Mouse (Mus musculus): ENCODE measurements around the gene Gabrb3. TPM values are rescaled to one million over a fixed set of nuclear protein-coding genes. Genes with fewer than 3 reads are reported as not detected.

Gene Gabrb3
- total RNA-seq, 2 experiments from 2014 or later: 276 to 305 TPM

DNA sequence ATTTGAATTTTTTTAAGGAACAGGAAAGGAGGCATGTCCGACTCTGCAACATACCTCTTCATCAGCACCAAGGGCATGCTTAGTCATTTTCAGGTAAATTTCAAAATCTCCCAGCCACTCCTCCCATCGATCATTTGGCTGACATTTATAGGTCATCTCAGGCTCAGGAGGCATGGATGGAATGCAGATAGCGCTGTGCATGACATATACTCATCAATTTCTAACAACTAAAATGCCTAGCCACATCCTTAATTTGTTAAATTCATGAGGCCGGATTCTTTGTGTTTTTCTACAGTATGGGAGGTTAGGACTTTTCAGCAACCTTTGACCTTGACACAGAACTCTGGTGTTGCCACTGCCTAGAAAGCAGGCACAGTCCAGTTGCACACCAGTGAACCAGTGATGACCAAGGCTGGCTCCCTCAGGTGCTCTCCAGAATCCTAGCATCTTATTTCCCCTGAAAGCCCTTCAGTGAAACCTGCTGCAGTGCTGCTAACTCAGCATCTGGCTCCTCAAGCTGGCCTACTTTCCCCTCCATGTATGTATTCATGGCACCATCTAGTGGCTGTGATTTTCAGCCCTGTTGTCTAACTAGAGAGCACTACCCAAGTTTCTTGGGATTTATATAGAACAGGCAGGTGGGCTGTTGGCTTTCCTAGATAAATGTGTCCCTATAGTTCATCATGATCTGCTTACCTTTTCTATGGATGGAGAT, 54.5 kb downstream of the Gabrb3 start:
- peak; percentile 89 for TF ChIP-seq CTCF (conservative IDR thresholded peaks at IDR 0.05)
- Histone ChIP-seq H3K27ac (peak overlapping the region; percentile 61), H3K4me3 (no peak overlapping the region)
- peak; percentile 75 to 79 for DNase-seq (ENCODE audit: low spot score in 2 of 2)

DNA sequence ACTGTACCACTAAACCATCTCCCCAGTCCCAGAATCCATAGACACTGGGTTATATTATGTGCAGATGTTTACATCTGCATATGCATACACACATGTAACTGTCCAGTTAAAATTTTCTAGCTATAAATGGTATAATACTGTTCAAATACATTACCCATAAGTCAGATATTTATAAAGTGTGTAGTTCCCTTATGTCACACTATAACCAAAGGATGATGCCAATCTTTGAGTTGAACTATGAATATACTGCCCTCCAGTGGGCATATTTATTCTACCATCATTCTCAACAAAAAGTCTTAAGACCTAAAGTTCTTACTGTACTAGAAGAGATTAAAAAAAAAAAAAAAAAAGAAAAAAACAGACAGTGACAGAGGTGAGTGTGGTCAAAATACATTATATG, 63.4 kb downstream of the Gabrb3 start:
- H3K27ac ChIP-seq: no peak overlapping the region
- H3K4me3 ChIP-seq: no peak overlapping the region
- DNase-seq (ENCODE audit: low spot score in 2 of 2): no peak
- TF ChIP-seq CTCF (conservative IDR thresholded peaks at IDR 0.05): peak; percentile 74

DNA sequence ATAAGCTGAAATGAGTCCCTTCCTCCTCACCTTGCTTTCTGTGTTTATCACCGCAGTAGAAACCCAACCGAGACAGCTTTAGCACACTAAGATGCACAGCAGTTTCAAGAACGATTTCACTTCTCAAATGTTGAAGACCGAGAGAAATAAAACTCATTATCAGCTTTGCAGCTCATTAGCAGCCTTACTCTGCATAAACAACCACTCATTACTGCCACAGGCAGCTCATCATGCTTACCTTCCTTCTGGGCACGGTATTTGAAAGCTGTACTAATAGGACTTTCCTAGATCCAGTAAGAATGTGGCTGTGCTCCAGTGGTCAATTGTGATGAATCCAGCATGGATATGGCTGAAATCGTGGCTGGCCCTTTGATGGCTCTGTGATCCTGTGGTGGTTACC, 67.4 kb downstream of the Gabrb3 start:
- DNase-seq (ENCODE audit: low spot score in 2 of 2): no peak

DNA sequence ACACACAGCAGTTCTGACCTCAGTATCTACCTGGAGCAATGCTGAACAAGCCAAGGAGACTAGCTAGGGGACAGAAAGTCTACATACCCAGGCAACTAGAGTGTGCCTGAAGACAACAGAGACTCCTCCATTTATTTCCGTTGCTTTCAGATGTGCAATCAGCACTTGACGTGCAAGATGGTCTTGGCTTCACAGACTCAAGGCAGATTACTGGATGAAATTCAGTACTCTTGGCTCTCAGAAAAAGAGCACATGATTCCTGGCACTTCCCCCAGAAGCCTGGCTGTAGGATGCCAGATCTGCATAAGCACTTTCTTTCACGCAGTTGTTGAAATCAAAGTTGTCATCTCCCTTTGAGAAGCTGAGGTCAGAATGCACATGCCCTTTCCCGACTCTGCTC, 72.3 kb downstream of the Gabrb3 start:
- DNase-seq (ENCODE audit: low spot score in 2 of 2): peak; percentile 42 to 62
- Histone ChIP-seq H3K27ac (peak overlapping the region; percentile 58), H3K4me3 (no peak overlapping the region)
- no peak for TF ChIP-seq CTCF (conservative IDR thresholded peaks at IDR 0.05)

More for the DNA sequence above, 67.4 kb downstream of the Gabrb3 start:
- no peak for TF ChIP-seq CTCF (conservative IDR thresholded peaks at IDR 0.05)
- Histone ChIP-seq H3K4me3 (no peak overlapping the region), H3K27ac (0 out of 2 replicates have a peak overlapping the region, but pooled peaks have one; percentile 51)

DNA sequence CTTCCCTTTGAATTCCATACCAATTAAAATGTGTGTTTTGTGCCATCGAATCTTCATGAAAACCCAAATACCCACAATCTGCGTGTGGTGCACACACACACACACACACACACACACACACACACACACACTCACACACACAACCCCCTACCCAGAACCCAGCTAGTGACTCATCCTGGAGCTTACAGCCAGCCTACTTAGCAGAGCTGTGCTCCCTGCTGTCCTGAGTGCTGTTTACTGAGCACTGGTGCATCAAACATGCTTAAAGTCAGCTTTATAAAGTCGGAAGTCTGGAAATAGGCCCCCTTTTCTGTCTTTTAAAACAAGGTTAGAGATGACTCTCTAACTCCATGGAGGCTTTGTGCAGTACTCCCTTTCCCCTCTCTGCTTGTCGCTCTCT, 83.3 kb downstream of the Gabrb3 start:
- Histone ChIP-seq H3K27ac (peak overlapping the region; percentile 83), H3K4me3 (no peak overlapping the region)
- DNase-seq (ENCODE audit: low spot score in 2 of 2): no peak
- TF ChIP-seq CTCF (conservative IDR thresholded peaks at IDR 0.05): no peak

DNA sequence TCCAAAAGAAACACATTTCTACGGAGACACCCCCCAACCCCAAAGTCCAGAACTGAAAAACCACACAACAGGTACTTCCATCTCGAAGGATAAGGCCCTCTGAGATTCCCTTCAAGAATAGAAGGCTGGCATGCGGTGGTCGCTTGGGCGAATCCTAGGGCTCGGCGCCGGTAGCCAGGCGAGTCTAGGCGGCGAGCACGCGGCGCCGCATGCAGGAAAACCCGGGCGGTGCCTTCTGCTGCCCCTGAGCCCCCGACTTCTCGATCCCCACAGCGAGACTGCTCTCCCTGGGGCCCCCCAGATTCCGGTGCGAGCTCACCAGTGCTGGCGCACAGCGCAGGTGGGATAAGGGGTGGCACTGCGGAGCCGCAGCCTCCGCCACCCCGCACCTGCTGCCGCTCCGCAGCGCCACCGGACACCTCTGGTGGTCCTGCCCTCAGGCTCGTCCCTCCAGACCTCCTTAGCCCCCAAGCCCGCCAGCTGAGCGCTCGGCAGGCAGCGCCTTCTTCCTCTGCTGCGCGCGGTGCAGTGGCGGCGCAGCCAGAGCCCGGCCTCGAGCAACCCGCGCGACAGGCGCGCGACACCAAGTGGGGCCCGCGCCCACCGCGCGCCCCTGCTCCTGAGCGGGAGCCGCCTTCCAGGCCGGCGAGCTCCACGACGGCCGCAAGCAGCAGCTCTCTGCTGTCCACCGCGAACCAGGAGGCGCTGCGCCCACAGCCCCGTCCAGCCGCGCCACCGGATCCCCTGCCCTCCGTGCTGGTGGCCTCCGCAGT, 89.6 kb downstream of the Gabrb3 start:
- DNase-seq (ENCODE audit: low spot score in 2 of 2): peak in 1 of 2 experiments; percentile 30
- peak overlapping the region; percentile 97 for H3K27ac ChIP-seq
- no peak for TF ChIP-seq CTCF (conservative IDR thresholded peaks at IDR 0.05)

DNA sequence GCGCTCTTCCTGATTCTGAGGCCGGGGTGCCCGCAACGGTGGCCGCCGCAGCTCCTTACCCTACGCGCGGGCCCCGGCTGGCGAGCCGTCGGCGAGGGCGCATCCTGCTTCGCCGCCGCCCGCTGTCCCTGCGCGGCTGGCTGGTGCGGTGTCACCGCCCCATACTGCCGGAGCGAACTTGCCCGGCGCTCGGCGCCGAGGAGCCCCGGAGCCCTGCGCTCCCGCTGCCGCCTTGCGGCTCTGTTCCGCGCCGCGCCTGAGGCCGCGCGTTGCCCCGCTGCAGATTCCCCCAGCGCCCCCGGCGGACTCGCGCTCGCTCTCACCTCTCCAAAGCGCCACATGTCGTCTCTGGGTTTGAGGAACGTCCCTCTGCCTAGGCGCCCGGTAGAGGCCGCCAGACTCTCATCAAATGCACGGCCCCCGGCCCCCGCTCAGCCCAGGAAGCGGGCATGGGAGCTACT, 90.2 kb downstream of the Gabrb3 start, which contains the start of gene Gabra5:
Gene Gabra5 (minus strand): TSS at position 379 of the 461 bp plus-strand sequence.
- DNase-seq (ENCODE audit: low spot score in 2 of 2): peak; percentile 77 to 79
- TF ChIP-seq CTCF (conservative IDR thresholded peaks at IDR 0.05): peak; percentile 76
- Histone ChIP-seq H3K27ac (peak within 1 kb of the TSS; percentile 97), H3K4me3 (peak within 1 kb of the TSS; percentile 74)

More for the DNA sequence above, 89.6 kb downstream of the Gabrb3 start:
- H3K4me3 ChIP-seq: peak overlapping the region; percentile 74

DNA sequence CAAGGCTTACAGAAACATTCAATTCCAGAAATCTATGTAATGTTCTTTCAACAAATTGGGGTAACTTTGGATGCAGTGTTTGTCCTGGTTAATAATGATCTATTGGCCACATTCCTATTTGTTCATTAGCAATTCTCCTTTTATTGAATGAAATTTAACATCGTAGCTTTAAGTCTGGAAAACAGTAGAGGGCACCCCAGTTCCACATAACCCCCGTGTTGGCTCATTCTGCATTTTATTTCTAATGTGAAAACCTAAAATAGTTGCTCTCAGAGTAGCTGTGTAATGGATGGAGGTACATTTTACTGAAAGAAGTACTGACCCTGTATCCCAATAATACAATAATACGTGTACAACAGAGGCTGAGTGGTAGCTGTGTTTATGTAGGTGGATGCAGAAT, 93.5 kb downstream of the Gabrb3 start:
- DNase-seq (ENCODE audit: low spot score in 2 of 2): peak; percentile 67 to 77
- no peak overlapping the region for H3K4me3 ChIP-seq
- peak; percentile 83 for TF ChIP-seq CTCF (conservative IDR thresholded peaks at IDR 0.05)

DNA sequence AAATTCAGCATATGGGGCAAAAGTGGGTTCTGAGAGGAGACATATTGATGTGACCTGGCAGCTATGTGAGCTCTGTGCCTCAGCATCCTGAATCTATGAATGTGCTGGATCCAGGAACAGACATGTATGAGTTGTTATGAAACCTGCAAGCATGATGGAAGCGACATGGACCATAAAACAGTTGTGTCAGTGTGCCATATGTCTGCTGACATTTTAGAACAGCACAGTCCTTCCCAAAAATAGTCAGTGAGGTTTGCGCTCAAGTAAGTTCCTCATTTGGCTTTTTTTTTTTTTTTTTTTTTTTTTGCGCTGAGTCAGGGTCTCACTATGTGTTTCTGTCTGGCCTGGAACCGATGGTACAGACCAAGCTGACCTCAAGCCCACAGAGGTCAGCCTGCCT, 110.0 kb downstream of the Gabrb3 start:
- H3K27ac ChIP-seq: peak overlapping the region; percentile 51; the same call in 1 of the 2 replicates
- DNase-seq (ENCODE audit: low spot score in 2 of 2): peak in 1 of 2 experiments; percentile 23
- no peak overlapping the region for H3K4me3 ChIP-seq
- TF ChIP-seq CTCF (conservative IDR thresholded peaks at IDR 0.05): no peak

More for the DNA sequence above, 93.5 kb downstream of the Gabrb3 start:
- peak overlapping the region; percentile 56; the same call in 1 of the 2 replicates for H3K27ac ChIP-seq

DNA sequence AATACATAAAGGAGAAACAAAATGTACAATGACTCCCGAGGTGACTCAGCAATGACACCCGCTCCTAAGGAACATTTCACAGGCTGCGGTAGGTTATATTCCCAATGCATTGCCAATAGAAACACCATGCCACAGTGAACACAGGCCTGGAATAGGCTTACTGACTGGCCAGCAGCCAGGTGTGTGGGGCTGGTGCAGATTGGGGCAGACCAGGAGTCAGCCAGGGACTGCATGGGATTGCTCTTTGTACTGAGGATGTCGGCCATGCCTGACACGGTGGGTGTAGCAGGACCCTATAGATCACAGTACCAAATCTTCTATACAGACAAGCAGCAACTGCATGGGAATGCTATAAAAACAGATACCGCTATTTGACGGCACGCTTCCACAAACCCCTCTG, 110.5 kb downstream of the Gabrb3 start:
- peak in 1 of 2 experiments; percentile 11 for DNase-seq (ENCODE audit: low spot score in 2 of 2)
- H3K27ac ChIP-seq: peak overlapping the region; percentile 51
- no peak for TF ChIP-seq CTCF (conservative IDR thresholded peaks at IDR 0.05)
- H3K4me3 ChIP-seq: no peak overlapping the region

DNA sequence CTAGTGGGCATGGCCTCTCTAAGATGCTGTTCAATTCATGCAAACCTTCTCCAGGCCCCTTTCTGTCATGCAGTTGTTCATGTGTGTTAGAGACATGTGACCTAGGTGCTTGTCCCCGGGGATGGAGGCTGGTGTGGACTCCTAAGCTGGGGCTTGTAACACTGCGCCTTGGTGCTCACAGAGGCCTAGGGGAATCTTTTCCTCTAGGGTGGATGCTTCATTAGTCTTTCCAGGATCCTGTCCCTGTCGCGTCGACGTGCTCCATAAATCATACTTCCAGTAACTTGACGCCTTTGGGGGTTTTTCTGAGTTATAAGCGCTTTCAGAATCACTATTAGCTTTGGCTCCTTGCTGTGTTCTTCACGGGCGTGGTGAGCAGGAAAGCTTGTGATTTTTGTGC, 113.2 kb downstream of the Gabrb3 start:
- H3K4me3 ChIP-seq: no peak overlapping the region
- H3K27ac ChIP-seq: no peak overlapping the region
- no peak for DNase-seq (ENCODE audit: low spot score in 2 of 2)
- no peak for TF ChIP-seq CTCF (conservative IDR thresholded peaks at IDR 0.05)

DNA sequence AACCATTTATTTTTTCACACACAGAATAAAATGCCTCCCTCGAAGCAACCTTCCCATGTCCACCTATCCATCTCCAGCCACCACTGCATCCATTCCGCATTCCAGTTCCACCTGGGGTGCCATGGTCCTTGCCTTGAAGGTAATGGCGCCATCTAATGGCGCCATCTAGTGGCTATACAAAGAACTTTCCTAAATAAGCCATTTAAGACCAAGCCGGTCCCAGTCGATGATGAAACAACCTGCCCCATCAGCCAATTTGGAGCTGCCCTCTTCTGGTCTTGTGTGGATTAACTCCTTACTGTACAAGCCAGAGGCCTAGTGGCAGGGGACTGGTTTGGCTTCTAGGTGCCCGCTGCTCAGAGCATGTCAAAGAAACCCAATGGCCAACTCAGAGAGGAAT, 119.1 kb downstream of the Gabrb3 start:
- peak; percentile 81 for TF ChIP-seq CTCF (conservative IDR thresholded peaks at IDR 0.05)
- H3K4me3 ChIP-seq: no peak overlapping the region
- H3K27ac ChIP-seq: no peak overlapping the region
- DNase-seq (ENCODE audit: low spot score in 2 of 2): peak in 1 of 2 experiments; percentile 12
